Mouse (Mus musculus) CH12.LX (cell line): ENCODE data around the gene Cryzl1.

ENCODE experiments used
- POLR2A ChIP-seq: IDR thresholded peaks from 2 replicates; pipeline ENCODE4 v1.6.1; 2011; ENCODE audit warnings: low read depth, mild to moderate bottlenecking, improper control_type of control experiment, low read length
- POLR2AphosphoS2 ChIP-seq: IDR thresholded peaks from 2 replicates; pipeline ENCODE4 v1.6.1; 2011; ENCODE audit warnings: low read depth, low read length, improper control_type of control experiment
- ZC3H11A ChIP-seq: IDR thresholded peaks from 2 replicates; pipeline ENCODE4 v1.6.1; 2012; ENCODE audit warnings: low read depth, mild to moderate bottlenecking, inconsistent platforms, low read length, improper control_type of control experiment

GRCm38 (mm10) chr16:91639636-91640035 lies 89.1 kb downstream of the Cryzl1 start:
- TF ChIP-seq ZC3H11A (no peak), POLR2AphosphoS2 (no peak), POLR2A (no peak)
